Mouse (Mus musculus) E14TG2a.4 (cell line): ENCODE measurements around the gene Col23a1.

Experiments
- CTCF ChIP-seq: conservative IDR thresholded peaks from 2 replicates; pipeline ENCODE4 v1.5.1; 2014; ENCODE audit warnings: low read length
- NANOG ChIP-seq: IDR thresholded peaks from 2 replicates; pipeline ENCODE4 v1.6.1; 2014; ENCODE audit warnings: borderline replicate concordance, low read length, mixed read lengths
- POU5F1 ChIP-seq: IDR thresholded peaks from 2 replicates; pipeline ENCODE4 v1.6.1; 2014; ENCODE audit warnings: low read length, borderline replicate concordance

DNA sequence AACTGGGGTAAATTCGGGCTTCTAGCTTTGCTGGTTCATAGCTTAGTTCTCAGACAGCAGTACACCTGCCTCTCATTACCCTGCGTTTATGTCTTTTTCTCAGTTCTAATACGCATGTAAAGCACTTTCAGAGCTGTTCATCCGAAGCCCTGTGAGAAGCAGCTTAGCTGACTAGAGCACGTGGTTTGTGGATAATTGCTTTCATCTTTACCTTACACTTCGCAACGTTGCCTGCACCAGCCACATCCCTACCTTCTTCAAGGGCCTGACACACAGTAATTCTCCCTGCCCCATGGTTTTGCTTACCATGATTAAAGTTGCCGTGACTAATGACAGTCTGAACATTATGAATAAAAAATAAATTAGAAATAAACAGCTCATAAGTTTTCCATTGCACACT is 22.1 kb downstream of the Col23a1 start:
- TF ChIP-seq CTCF (no peak), POU5F1 (no peak), NANOG (no peak)
